Mouse (Mus musculus) limb, embryonic 12.5 days (tissue): Measurements from ENCODE around the gene Bahcc1. TPM values are rescaled to one million over a fixed set of nuclear protein-coding genes. Genes with fewer than 3 reads are reported as not detected.

Experiments used
- ATAC-seq: fragments of 200-750 bp; cut with Nextera tagmentation; 2 replicates; pipeline ENCODE4 v1.8.0; 2017; ENCODE audit warnings: low read depth, moderate TSS enrichment; ENCODE audit not compliant: insufficient number of reproducible peaks, insufficient read depth, low FRiP score, low TSS enrichment
- H3K27ac ChIP-seq: fragments of 300-500 bp; sonication (generic); 2 replicates; pipeline ENCODE4 v1.5.1; 2016; ENCODE audit warnings: mild to moderate bottlenecking, moderate library complexity
- H3K27me3 ChIP-seq: fragments of 300-500 bp; sonication (generic); 2 replicates; pipeline ENCODE4 v1.6.1; 2016; ENCODE audit warnings: mild to moderate bottlenecking, moderate library complexity
- H3K36me3 ChIP-seq: fragments of 300-500 bp; sonication (generic); 2 replicates; pipeline ENCODE4 v1.6.1; 2016; ENCODE audit warnings: mild to moderate bottlenecking, moderate library complexity
- H3K4me1 ChIP-seq: fragments of 300-500 bp; sonication (generic); replicated peaks from 2 replicates; pipeline ENCODE4 v1.6.1; 2016
- H3K4me2 ChIP-seq: fragments of 300-500 bp; sonication (generic); 2 replicates; pipeline ENCODE4 v1.6.1; 2016; ENCODE audit warnings: mild to moderate bottlenecking, moderate library complexity
- H3K4me3 ChIP-seq: fragments of 300-500 bp; sonication (generic); replicated peaks from 2 replicates; pipeline ENCODE4 v1.5.1; 2016; ENCODE audit warnings: mild to moderate bottlenecking
- H3K9ac ChIP-seq: fragments of 300-500 bp; sonication (generic); replicated peaks from 2 replicates; pipeline ENCODE4 v1.6.1; 2016; ENCODE audit warnings: mild to moderate bottlenecking, moderate library complexity
- H3K9me3 ChIP-seq: fragments of 300-500 bp; sonication (generic); 2 replicates; pipeline ENCODE4 v1.6.1; 2016; ENCODE audit warnings: mild to moderate bottlenecking, moderate library complexity
- WGBS: fragments of 180-500 bp; shearing (Covaris S2); methylation state at CpG from one replicate; pipeline ENCODE4 v1.1.7; 2016; 5-methylcytosine and 5-hydroxymethylcytosine counted together
- polyA plus RNA-seq: library from polyadenylated mRNA; unstranded; fragments of >200 nt; fragmentation: Nextera tagmentation; extraction: Ambion mirVana; gene quantifications from 2 replicates; pipeline ENCODE4 v1.2.1, GENCODE M21; 2016

The Bahcc1 gene
- polyA plus RNA-seq, 1 experiment from 2014 or later, result 18.3 TPM

DNA sequence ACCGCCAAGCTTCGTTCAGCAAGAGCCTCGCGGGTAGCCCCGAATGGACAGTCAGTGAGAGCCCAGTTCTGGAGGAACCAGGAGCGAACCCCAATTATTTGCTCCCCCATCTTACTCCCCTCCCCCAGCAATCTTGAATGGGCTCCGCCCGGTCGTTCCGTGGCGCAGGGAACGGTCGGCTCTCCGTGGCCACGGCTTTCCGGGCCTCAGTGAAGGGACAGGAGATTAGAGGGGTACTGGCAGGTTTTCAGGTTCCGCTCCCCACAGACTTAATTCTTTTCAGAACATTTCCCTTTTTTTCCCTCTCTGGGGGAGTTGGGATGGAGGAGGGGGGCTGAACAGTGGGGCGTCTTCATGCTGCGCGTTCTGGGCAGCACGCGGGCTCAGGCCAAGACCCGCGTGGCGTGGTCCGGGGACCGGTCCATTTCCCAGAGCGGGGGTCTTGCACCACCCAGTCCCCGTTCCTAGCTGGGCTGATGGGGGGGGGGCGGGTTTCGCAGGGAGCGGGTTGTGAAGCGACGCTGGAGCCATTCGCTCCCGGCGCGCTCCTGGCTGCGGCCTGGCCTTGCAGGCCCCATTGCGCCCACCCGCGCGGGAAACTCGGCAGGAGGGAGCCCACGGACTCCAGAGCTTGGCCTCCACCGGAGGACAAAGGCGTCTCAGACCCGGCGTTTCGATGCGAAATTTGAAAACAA is 841 bp downstream of the Bahcc1 start:
- H3K9ac ChIP-seq, result peak overlapping the region; percentile 100
- peak overlapping the region; percentile 92 for H3K4me3 ChIP-seq
- H3K4me1 ChIP-seq, result peaks cover 33% of the 10 kb centered on the region
- peaks cover 12% of the 10 kb centered on the region for H3K36me3 ChIP-seq
- no peak for ATAC-seq
- under 1% methylated on average over 51 of the region's 51 CpGs for WGBS
- peak overlapping the region; percentile 97 for H3K4me2 ChIP-seq
- H3K27ac ChIP-seq, result peak overlapping the region; percentile 95
- no peaks in the 10 kb centered on the region for H3K9me3 ChIP-seq
- no peaks in the 10 kb centered on the region for H3K27me3 ChIP-seq

DNA sequence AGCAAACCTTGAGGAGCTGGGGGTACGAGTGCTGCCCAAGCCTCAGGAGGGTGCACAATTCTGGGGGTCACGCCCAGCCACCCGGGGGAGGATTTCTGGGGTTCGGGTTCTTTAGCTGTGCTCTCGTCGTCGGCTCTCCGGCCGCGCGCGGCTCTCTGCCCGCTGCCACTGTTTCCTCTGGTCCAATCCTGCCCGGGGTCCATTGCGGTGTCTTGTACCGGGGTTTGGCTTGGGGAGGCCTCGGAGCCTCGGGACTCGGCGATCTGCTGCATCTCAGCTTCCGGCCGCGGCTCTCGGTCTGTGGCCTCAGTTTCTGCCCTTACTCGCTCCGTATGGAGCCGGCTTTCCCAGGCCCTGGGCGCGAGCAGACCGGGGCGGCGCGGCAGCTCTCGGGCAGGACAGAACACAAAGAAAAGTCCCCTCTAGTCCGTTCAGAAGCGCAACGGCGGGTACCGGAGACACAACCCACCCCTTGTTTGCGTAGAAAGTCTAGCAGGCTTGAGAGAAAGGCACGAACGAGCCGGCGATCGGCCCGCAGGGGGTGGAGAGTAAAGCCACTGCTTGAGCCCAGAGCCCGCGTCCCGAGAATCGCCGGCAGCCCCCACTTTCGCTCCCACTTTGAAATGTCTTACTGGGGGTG is 1.5 kb downstream of the Bahcc1 start:
- ATAC-seq, result no peak
- Histone ChIP-seq H3K27ac (peak overlapping the region; percentile 95), H3K36me3 (peaks cover 15% of the 10 kb centered on the region), H3K4me2 (peak overlapping the region; percentile 97), H3K4me3 (peak overlapping the region; percentile 92), H3K4me1 (peaks cover 33% of the 10 kb centered on the region), H3K27me3 (no peaks in the 10 kb centered on the region), H3K9me3 (no peaks in the 10 kb centered on the region), H3K9ac (peak overlapping the region; percentile 100)
- under 1% methylated on average over 52 of the region's 52 CpGs for WGBS

DNA sequence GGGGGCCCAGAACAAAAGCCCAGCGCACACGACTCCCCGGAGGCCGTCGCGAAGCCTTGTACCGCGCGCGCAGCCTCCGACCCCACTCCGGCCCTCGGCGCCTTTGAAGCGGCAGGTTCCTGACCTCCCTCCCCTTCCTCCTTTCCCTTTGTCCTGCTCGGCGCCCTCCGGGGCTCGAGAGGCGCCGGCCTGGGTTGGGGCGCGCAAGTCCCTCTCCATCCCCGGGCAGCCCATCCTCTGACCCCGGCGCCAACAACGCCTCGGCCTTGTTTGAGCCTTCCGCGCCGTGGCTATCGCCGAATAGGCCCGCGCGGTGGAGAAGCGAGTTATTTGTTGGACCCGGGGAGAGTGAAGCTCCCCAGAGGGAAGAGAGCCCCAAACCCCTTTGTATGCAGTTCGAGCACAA is 2.0 kb downstream of the Bahcc1 start:
- Histone ChIP-seq H3K27ac (peak overlapping the region; percentile 95), H3K9ac (peak overlapping the region; percentile 100), H3K4me3 (peak overlapping the region; percentile 92), H3K27me3 (no peaks in the 10 kb centered on the region), H3K4me1 (peaks cover 33% of the 10 kb centered on the region), H3K36me3 (peaks cover 15% of the 10 kb centered on the region), H3K9me3 (no peaks in the 10 kb centered on the region), H3K4me2 (peak overlapping the region; percentile 97)
- no peak for ATAC-seq
- 0% methylated on average over 36 of the region's 39 CpGs for WGBS

DNA sequence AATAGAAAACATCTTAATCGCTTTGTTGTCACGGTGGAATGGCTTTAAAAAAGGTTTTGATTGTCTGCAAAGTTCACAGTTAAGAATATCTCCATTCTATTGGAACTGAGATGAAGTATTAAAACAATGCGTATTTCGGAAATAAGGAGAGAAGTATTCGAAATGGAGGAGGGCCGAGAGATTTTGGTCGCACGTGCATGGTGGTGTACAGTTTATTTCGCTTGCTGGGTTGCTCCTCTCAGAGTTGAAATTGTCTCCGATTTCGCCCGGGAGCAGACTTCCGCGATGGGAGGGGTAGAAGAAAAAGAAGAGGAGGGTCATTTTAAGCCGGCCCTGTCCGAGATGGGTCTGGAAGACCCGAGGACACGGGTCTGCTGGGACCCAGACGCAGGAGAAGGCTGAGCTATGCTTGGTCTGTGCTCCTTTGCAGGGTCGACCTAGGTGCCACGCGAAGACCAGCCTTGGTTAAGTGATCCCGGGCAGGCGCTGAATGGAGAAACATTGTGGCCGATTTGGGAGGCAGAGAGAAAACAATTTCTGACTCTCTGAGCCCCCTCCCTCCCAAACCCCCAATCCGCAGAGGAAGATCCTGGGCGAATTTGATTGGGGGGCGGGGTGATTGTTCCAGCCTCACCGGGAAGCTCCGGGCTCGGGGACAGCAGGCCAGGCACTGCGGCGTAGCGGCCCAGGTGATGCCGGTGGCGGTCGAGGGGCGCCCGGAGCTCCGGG is 2.8 kb downstream of the Bahcc1 start:
- Histone ChIP-seq H3K4me3 (peak overlapping the region; percentile 92), H3K9me3 (no peaks in the 10 kb centered on the region), H3K27ac (peak overlapping the region; percentile 98), H3K4me1 (peaks cover 38% of the 10 kb centered on the region), H3K36me3 (peaks cover 15% of the 10 kb centered on the region), H3K9ac (peak overlapping the region; percentile 100), H3K27me3 (no peaks in the 10 kb centered on the region), H3K4me2 (peak overlapping the region; percentile 97)
- under 1% methylated on average over 40 of the region's 40 CpGs for WGBS
- ATAC-seq, result no peak

DNA sequence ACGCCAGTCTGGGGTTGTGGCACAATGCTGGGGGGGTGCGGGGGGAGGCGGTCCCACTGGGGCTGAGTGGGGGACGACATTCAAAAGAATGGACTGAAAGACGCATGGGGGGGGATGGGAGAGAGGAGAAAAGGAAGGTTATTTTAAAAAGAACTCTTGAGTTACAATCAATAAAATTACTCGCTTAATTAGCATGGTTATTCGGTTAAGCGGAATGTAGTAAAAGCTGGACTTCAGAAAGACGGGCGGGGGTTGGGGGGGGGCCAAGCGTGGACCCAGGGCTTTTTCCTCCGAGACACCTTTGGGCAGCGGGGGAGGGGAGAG is 3.3 kb downstream of the Bahcc1 start:
- Histone ChIP-seq H3K27me3 (no peaks in the 10 kb centered on the region), H3K27ac (peak overlapping the region; percentile 98), H3K36me3 (peaks cover 15% of the 10 kb centered on the region), H3K4me3 (peak overlapping the region; percentile 92), H3K4me2 (peak overlapping the region; percentile 97), H3K4me1 (peaks cover 43% of the 10 kb centered on the region), H3K9ac (peak overlapping the region; percentile 100), H3K9me3 (no peaks in the 10 kb centered on the region)
- 3% methylated on average over 13 of the region's 13 CpGs for WGBS
- ATAC-seq, result no peak

DNA sequence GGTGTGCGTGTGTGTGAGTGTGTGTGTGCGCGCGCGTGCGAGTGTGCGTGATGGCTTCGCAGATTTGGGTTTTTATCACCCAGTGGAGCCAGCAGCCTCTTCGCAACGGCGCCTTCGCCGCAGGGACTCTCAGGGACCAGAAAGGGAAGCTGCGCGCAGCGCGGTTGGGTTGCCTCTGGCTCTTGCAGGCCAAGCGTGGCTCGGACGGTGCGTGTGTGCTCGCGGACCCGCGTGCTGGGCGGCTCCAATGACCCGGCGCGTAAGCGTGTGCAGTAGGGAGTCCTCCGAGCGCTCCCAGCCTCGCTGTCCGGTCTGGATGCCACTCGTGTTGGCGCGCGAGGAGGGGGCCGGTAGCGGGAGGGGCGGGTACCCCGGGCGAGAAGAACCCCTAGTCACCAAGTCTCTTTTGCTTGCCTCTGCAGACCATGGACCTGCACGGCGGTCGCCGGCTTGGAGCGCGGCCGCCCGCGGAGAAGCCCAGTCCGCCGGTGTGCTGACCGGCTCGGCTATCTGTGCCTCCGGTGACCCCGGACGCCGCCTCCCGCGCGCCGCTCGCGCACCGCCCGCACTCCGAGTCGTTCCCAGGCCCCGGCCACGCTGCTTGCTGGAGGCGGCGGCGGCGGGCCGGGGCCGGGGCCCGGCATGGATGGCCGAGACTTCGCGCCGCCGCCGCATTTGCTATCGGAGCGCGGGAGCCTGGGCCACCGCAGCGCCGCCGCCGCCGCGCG is 3.9 kb downstream of the Bahcc1 start:
- ATAC-seq, result no peak
- H3K27ac ChIP-seq, result peak overlapping the region; percentile 98
- H3K4me1 ChIP-seq, result peaks cover 49% of the 10 kb centered on the region
- no peaks in the 10 kb centered on the region for H3K27me3 ChIP-seq
- H3K4me2 ChIP-seq, result peak overlapping the region; percentile 97
- H3K36me3 ChIP-seq, result peaks cover 15% of the 10 kb centered on the region
- peak overlapping the region; percentile 92 for H3K4me3 ChIP-seq
- no peaks in the 10 kb centered on the region for H3K9me3 ChIP-seq
- WGBS, result under 1% methylated on average over 80 of the region's 96 CpGs
- H3K9ac ChIP-seq, result peak overlapping the region; percentile 100

DNA sequence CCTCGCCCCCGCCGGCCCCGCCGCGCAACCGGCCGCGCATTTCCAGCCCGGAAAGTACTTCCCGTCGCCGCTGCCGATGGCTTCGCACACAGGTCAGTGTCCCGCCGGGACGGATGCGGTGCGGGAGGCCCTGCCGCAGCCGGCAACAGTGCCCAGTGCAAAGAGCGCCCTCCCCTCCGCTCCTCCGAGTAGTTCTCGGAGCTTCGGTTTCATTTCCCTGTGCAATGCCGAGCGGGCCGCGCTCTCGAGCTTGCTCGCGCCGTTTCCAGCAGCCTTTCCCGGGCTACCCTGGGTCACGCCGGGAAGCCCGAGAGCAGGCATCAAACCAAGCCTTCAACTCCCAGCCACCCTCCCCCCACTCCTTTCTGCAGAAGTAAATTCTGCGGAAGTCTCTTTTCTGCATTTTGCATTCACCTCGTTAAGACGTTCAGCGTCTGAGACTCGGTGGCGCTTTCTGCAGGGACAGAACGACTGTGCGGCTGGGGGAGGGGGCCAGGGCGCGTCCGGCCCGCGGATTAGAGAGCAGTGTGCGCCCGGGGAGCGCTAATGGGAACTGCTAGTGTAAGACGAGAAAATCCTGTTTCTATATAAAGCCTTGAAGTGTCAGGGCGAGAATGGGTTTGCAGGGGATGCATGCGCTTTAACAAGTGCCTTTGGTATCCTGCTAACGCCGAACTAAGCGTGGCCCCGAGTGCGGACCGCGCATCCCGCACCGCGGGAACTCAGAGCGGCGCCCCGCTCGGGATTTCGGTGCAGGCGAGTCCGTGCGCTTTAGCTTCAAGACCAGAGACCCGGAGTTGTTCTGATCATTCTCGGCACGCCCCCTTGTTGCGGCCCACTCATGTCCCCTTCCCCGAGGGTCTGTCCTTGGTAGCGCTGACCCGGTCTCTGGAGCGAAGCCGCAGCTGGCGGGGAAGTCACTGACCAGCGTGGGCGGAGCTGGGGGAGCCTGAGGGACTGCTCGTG is 4.7 kb downstream of the Bahcc1 start:
- H3K36me3 ChIP-seq, result peaks cover 15% of the 10 kb centered on the region
- peak overlapping the region; percentile 100 for H3K9ac ChIP-seq
- WGBS, result under 1% methylated on average over 84 of the region's 89 CpGs
- no peaks in the 10 kb centered on the region for H3K27me3 ChIP-seq
- peak overlapping the region; percentile 98 for H3K27ac ChIP-seq
- no peak for ATAC-seq
- peak overlapping the region; percentile 97 for H3K4me2 ChIP-seq
- H3K4me3 ChIP-seq, result peak overlapping the region; percentile 92
- H3K4me1 ChIP-seq, result peaks cover 49% of the 10 kb centered on the region
- H3K9me3 ChIP-seq, result no peaks in the 10 kb centered on the region

DNA sequence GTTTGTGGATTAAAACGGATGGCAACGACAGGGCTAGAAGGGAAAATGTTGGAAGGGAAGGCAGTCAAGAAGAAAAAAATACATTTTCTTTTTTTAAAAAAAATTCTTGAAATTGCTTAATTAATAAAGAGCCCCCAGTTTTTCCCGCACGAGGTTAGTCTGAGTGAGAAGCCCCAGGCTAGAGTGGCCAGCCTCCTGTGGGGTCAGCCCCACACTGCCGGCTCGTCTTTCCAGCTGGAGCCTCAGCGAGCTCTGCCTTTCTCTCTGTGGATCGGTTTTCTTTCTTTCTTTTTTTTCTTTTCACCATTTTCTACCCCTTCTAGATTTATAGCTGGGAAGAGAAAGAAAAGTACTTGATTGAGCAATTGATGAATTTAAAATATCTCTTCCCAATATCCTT is 5.6 kb downstream of the Bahcc1 start:
- Histone ChIP-seq H3K4me2 (peak overlapping the region; percentile 97), H3K4me1 (peaks cover 57% of the 10 kb centered on the region), H3K36me3 (peaks cover 15% of the 10 kb centered on the region), H3K9me3 (no peaks in the 10 kb centered on the region), H3K27me3 (no peaks in the 10 kb centered on the region), H3K4me3 (peak overlapping the region; percentile 92), H3K9ac (peak overlapping the region; percentile 100), H3K27ac (peak overlapping the region; percentile 98)
- 2% methylated on average over 8 of the region's 8 CpGs for WGBS
- ATAC-seq, result no peak

DNA sequence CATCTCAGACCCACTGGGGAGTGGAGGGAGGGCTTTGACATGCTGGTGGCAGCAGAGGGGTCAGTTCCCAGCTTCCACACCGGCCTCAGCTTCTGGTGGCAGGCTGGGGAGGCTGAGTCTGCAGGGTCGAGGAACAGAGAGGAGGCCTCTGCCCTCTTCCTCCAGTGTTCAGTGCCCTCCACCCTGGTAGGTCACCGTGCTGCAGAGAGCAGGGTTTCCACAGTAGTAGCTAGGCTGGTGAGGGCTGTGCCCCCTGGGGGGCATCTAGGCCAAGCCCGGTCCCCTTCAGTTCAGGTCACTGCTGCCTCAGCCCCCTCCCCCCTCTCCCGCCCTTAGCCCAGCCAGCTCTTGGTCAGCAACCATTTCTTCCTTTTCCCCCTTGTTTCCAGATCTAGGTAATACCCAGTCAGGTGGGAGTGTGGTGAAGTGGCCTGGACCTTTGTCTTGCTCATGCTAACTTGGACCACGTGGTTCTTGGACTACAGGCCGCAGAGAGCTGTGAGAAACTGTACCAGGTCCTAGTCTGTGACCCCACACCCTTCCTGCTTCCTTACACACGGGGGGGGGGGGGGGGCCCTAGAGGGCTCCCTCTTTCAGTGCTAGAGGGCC is 6.1 kb downstream of the Bahcc1 start:
- Histone ChIP-seq H3K9ac (peak overlapping the region; percentile 100), H3K27me3 (no peaks in the 10 kb centered on the region), H3K36me3 (peaks cover 15% of the 10 kb centered on the region), H3K4me1 (peaks cover 63% of the 10 kb centered on the region), H3K4me3 (peak overlapping the region; percentile 92), H3K27ac (peak overlapping the region; percentile 98), H3K9me3 (no peaks in the 10 kb centered on the region), H3K4me2 (peak overlapping the region; percentile 97)
- ATAC-seq, result no peak
- WGBS, result 4% methylated on average over 8 of the region's 8 CpGs

DNA sequence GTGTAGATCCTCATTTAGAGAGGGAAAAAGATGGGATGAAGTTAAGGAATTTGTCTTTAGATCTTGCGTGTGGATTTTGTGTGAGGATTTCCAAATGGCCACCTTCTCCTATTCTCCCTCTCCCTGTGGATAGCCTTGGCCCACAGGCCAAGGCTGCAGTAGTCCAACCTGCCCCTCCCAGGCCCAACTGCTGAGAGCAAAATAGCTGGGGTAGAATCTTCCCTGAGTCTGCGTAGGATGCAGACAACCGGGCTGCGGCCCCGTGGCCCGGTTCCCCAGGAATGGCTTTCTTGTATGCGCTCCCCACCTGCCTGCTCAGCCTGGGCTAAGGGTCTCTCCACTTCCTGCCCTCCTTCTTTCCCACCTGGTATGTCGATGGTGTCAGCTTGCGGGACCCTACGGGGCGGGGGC is 6.8 kb downstream of the Bahcc1 start:
- Histone ChIP-seq H3K36me3 (peaks cover 15% of the 10 kb centered on the region), H3K27ac (peak overlapping the region; percentile 98), H3K4me2 (peak overlapping the region; percentile 97), H3K9me3 (no peaks in the 10 kb centered on the region), H3K9ac (peak overlapping the region; percentile 100), H3K4me3 (peak overlapping the region; percentile 92), H3K27me3 (no peaks in the 10 kb centered on the region), H3K4me1 (peaks cover 70% of the 10 kb centered on the region)
- no peak for ATAC-seq
- WGBS, result 5% methylated on average over 11 of the region's 11 CpGs
